Mouse (Mus musculus) embryo, embryonic 11 days (tissue): Measurements from ENCODE around the gene Dhx36.
A peak's percentile ranks its signal among the peaks of the same experiment; 100 is the strongest.

Source experiments
- DNase-seq: peaks from one replicate; pipeline ENCODE4 v3.0.0-alpha.2; 2015

Gene Dhx36

GRCm38 (mm10) chr3:62506488-62507205 lies at the start of gene Dhx36:
TSS of gene Dhx36 (minus strand) at chr3:62507004.
- DNase-seq = peak; percentile 99

GRCm38 (mm10) chr3:62527593-62527992 lies 20.8 kb upstream of the Dhx36 start:
- no peak for DNase-seq

- peak; percentile 34 for DNase-seq
Measured at GRCm38 (mm10) chr3:62527160-62527559, 20.4 kb upstream of the Dhx36 start.

GRCm38 (mm10) chr3:62507206-62507647 lies 423 bp upstream of the Dhx36 start:
- no peak for DNase-seq

- no peak for DNase-seq
Measured at GRCm38 (mm10) chr3:62505166-62505900, 1.5 kb downstream of the Dhx36 start.

GRCm38 (mm10) chr3:62499327-62499726 lies 7.5 kb downstream of the Dhx36 start:
- DNase-seq = no peak

GRCm38 (mm10) chr3:62492568-62492967 lies 14.2 kb downstream of the Dhx36 start:
- DNase-seq = no peak

- no peak for DNase-seq
Measured at GRCm38 (mm10) chr3:62484340-62484739, 22.5 kb downstream of the Dhx36 start.

GRCm38 (mm10) chr3:62470179-62470578 lies 36.6 kb downstream of the Dhx36 start:
- no peak for DNase-seq

- DNase-seq = no peak
Measured at GRCm38 (mm10) chr3:62464276-62464675, 42.5 kb downstream of the Dhx36 start.

GRCm38 (mm10) chr3:62459483-62459882 lies 47.3 kb downstream of the Dhx36 start:
- DNase-seq = peak; percentile 21

- peak; percentile 77 for DNase-seq
Measured at GRCm38 (mm10) chr3:62458284-62459013, 48.4 kb downstream of the Dhx36 start.

- DNase-seq = no peak
Measured at GRCm38 (mm10) chr3:62455854-62456253, 51.0 kb downstream of the Dhx36 start.

- DNase-seq = peak; percentile 42
Measured at GRCm38 (mm10) chr3:62454096-62454495, 52.7 kb downstream of the Dhx36 start.

- DNase-seq = no peak
Measured at GRCm38 (mm10) chr3:62452961-62453360, 53.8 kb downstream of the Dhx36 start.

- DNase-seq = no peak
Measured at GRCm38 (mm10) chr3:62449871-62450496, 56.8 kb downstream of the Dhx36 start.

- no peak for DNase-seq
Measured at GRCm38 (mm10) chr3:62447151-62447550, 59.7 kb downstream of the Dhx36 start.

- DNase-seq = no peak
Measured at GRCm38 (mm10) chr3:62446271-62446670, 60.5 kb downstream of the Dhx36 start.

- DNase-seq = no peak
Measured at GRCm38 (mm10) chr3:62443582-62444194, 63.1 kb downstream of the Dhx36 start.

- no peak for DNase-seq
Measured at GRCm38 (mm10) chr3:62440431-62440969, 66.3 kb downstream of the Dhx36 start.

- no peak for DNase-seq
Measured at GRCm38 (mm10) chr3:62435923-62436322, 70.9 kb downstream of the Dhx36 start.

- DNase-seq = no peak
Measured at GRCm38 (mm10) chr3:62433675-62434074, 73.1 kb downstream of the Dhx36 start.
